Mouse (Mus musculus) CD4-positive, CD25-positive, alpha-beta regulatory T cell, adult 2 months (primary cell): ENCODE data around the gene Htr6.

Experiments
- DNase-seq: peaks from one replicate; pipeline ENCODE4 v3.0.0-alpha.2; 2012; ENCODE audit warnings: low read depth, low spot score

Gene Htr6

GRCm38 (mm10) chr4:139088982-139089671, 13.8 kb upstream of the Htr6 start:
- no peak for DNase-seq

- DNase-seq = peak; percentile 70
Measured at GRCm38 (mm10) chr4:139086984-139087383, 11.6 kb upstream of the Htr6 start.

- peak; percentile 90 for DNase-seq
Measured at GRCm38 (mm10) chr4:139086037-139086436, 10.7 kb upstream of the Htr6 start.

- no peak for DNase-seq
Measured at GRCm38 (mm10) chr4:139085337-139085736, 10.0 kb upstream of the Htr6 start.

- DNase-seq = no peak
Measured at GRCm38 (mm10) chr4:139082790-139083564, 7.6 kb upstream of the Htr6 start.

- no peak for DNase-seq
Measured at GRCm38 (mm10) chr4:139081270-139081931, 6.0 kb upstream of the Htr6 start.

- no peak for DNase-seq
Measured at GRCm38 (mm10) chr4:139080259-139080658, 4.9 kb upstream of the Htr6 start.

- DNase-seq = no peak
Measured at GRCm38 (mm10) chr4:139079439-139079838, 4.1 kb upstream of the Htr6 start.

- no peak for DNase-seq
Measured at GRCm38 (mm10) chr4:139078726-139079125, 3.4 kb upstream of the Htr6 start.

GRCm38 (mm10) chr4:139078313-139078712, 2.9 kb upstream of the Htr6 start:
- DNase-seq = no peak

- no peak for DNase-seq
Measured at GRCm38 (mm10) chr4:139075915-139076314, 545 bp upstream of the Htr6 start.

GRCm38 (mm10) chr4:139074060-139074459, 1.3 kb downstream of the Htr6 start:
- DNase-seq = no peak

GRCm38 (mm10) chr4:139068287-139068686, 7.1 kb downstream of the Htr6 start:
- no peak for DNase-seq

GRCm38 (mm10) chr4:139064831-139065230, 10.5 kb downstream of the Htr6 start:
- DNase-seq = no peak

- DNase-seq = no peak
Measured at GRCm38 (mm10) chr4:139059569-139059968, 15.8 kb downstream of the Htr6 start.

- DNase-seq = no peak
Measured at GRCm38 (mm10) chr4:139058029-139058428, 17.3 kb downstream of the Htr6 start.

- DNase-seq = no peak
Measured at GRCm38 (mm10) chr4:139057291-139057690, 18.1 kb downstream of the Htr6 start.

GRCm38 (mm10) chr4:139055744-139056143, 19.6 kb downstream of the Htr6 start:
- no peak for DNase-seq

- DNase-seq = no peak
Measured at GRCm38 (mm10) chr4:139055336-139055735, 20.0 kb downstream of the Htr6 start.

- no peak for DNase-seq
Measured at GRCm38 (mm10) chr4:139054300-139054923, 21.0 kb downstream of the Htr6 start.

- DNase-seq = no peak
Measured at GRCm38 (mm10) chr4:139053391-139053790, 22.0 kb downstream of the Htr6 start.

- no peak for DNase-seq
Measured at GRCm38 (mm10) chr4:139052796-139053195, 22.6 kb downstream of the Htr6 start.
